Mouse (Mus musculus) embryo, embryonic 9.5 days (tissue): ENCODE data around the gene Dnah7c.
A peak's percentile ranks its signal among the peaks of the same experiment; 100 is the strongest.
"Not testable (repeated sequence)": the region's sequence is repeated elsewhere in the genome, so short reads cannot be mapped to it uniquely, and the experiment has no call there.

Source experiments
- DNase-seq: peaks from one replicate; pipeline ENCODE4 v3.0.0-alpha.2; 2017; ENCODE audit errors: extremely low spot score

The Dnah7c gene

GRCm38 (mm10) chr1:46729731-46730130 lies 304.3 kb downstream of the Dnah7c start:
- not testable (repeated sequence) for DNase-seq

- not testable (repeated sequence) for DNase-seq
These were observed 308.2 kb downstream of the Dnah7c start for GRCm38 (mm10) chr1:46733405-46734106.

GRCm38 (mm10) chr1:46734455-46734854 lies 309.1 kb downstream of the Dnah7c start:
- not testable (repeated sequence) for DNase-seq

GRCm38 (mm10) chr1:46764600-46764999 lies 339.2 kb downstream of the Dnah7c start:
- not testable (repeated sequence) for DNase-seq

GRCm38 (mm10) chr1:46769318-46769717 lies 343.9 kb downstream of the Dnah7c start:
- DNase-seq: peak; percentile 6

- DNase-seq: not testable (repeated sequence)
These were observed 344.8 kb downstream of the Dnah7c start for GRCm38 (mm10) chr1:46770077-46770695.

GRCm38 (mm10) chr1:46782227-46782626 lies 356.8 kb downstream of the Dnah7c start:
- not testable (repeated sequence) for DNase-seq

GRCm38 (mm10) chr1:46805074-46805473 lies 379.7 kb downstream of the Dnah7c start:
- DNase-seq: no peak

GRCm38 (mm10) chr1:46808630-46809029 lies 383.2 kb downstream of the Dnah7c start:
- not testable (repeated sequence) for DNase-seq

- no peak for DNase-seq
These were observed 392.5 kb downstream of the Dnah7c start for GRCm38 (mm10) chr1:46817934-46818333.

GRCm38 (mm10) chr1:46822256-46822972 lies 397.0 kb downstream of the Dnah7c start:
- no peak for DNase-seq

GRCm38 (mm10) chr1:46830066-46830843 lies 404.9 kb downstream of the Dnah7c start:
- no peak for DNase-seq

- DNase-seq: no peak
These were observed 406.5 kb downstream of the Dnah7c start for GRCm38 (mm10) chr1:46831927-46832326.

GRCm38 (mm10) chr1:46843406-46843805 lies 418.0 kb downstream of the Dnah7c start:
- DNase-seq: no peak

GRCm38 (mm10) chr1:46844281-46844680 lies 418.9 kb downstream of the Dnah7c start:
- no peak for DNase-seq

- no peak for DNase-seq
These were observed 419.8 kb downstream of the Dnah7c start for GRCm38 (mm10) chr1:46845221-46845620.

- peak; percentile 71 for DNase-seq
These were observed 424.4 kb downstream of the Dnah7c start for GRCm38 (mm10) chr1:46849758-46850157.

GRCm38 (mm10) chr1:46851586-46851985 lies 426.2 kb downstream of the Dnah7c start:
- DNase-seq: no peak

- DNase-seq: no peak
These were observed 426.8 kb downstream of the Dnah7c start for GRCm38 (mm10) chr1:46852216-46852599.

- DNase-seq: peak; percentile 74
These were observed 427.3 kb downstream of the Dnah7c start for GRCm38 (mm10) chr1:46852600-46853272.

GRCm38 (mm10) chr1:46853317-46854035 lies 428.1 kb downstream of the Dnah7c start:
- peak; percentile 97 for DNase-seq
